Mouse (Mus musculus) 3134 (cell line): ENCODE results near the gene Il1rap.

Source experiments
- DNase-seq: peaks from one replicate; pipeline ENCODE4 v3.0.0-alpha.2; 2011; ENCODE audit warnings: low spot score; ENCODE audit not compliant: insufficient read length; ENCODE audit errors: extremely low read depth

Il1rap gene

DNA sequence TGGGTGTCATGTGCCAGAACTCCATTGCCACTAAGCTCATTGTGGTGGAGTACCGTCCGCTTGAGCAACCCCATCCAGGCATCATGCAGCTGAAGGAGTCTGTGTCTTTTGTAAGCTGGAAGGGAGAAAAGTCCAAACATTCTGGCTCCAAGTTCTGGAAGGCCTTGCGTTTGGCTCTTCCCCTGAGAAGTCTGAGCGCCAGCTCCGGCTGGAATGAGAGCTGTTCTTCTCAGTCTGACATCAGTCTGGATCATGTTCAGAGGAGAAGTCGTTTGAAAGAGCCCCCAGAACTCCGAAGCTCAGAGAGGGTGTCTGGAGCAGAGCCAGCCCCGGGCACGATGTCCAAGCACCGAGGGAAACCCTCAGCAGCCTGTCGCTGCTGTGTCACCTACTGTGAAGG, 141.0 kb downstream of the Il1rap start:
- DNase-seq, result peak; percentile 6

DNA sequence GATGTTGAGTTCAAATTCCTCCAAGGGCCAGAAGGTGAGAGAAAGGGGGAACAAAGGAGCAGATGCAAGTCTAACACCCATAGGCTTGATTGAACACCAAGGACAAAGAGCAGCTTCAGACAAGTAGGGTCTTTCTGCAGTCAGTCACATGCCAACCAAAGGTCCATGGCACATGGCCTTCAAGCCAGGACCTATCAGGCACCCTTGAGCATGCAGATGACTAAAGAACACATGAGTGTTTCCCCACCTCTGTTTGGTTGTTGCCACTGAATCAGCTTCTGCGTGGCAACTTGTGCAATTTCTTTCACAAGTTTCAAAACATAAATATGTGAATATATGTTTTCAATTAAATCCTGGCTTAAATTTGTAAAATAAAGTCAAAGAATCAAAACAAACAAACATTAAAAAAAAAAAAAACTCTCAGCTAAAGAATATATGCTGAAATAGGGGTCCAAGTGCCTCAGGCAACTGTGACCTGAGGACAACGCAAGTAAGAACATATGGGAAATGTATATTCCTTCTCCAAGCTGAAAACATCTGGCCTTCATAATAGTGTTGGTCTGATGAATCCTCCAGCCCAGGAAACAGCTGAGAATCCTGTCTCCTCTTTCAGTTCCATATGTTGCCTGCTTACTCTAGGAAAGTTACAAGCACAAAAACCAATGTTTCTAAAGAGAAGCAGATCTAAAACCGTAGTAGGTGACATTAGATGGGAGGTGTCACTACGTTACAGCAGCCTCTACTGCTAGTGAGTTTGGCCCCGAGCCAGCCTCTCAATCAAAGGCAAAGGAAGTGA, 142.6 kb downstream of the Il1rap start:
- DNase-seq, result no peak

DNA sequence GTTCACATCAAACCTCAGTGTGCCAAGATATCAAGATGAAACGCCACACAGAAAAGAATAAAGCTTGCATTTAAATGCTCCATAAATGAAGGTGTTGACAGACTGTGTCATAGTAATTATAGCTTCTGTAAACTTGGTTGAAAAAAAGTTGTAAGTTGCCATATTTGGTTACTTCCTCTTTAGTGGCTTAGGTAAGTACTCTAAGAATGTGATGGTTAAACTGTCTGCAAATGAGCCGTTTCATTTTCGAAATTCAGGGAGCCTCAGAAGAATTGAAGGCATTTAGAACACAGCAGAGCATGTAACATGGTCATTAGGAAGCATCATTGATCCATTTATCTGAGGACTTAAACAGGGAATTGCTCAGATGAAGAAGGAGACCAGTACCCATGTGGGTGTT, 146.6 kb downstream of the Il1rap start:
- DNase-seq, result no peak

DNA sequence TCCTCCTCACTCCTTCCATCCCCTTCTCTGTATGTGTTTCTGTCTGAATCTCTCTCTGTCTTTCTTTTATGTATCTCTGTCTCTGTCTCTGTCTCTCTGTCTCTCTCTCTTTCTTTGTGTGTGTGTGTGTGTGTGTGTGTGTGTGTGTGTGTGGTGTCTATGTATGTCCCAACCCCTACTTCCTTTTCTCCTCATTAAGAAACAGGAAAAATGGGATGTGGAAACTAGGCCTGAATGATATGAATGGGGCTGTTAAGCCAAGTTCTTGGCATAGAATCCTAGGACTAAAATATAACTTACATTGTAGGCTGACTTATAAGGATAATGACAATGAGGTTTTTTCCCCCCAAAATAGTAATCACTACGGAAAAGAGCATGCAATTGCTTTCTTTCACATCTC, 149.4 kb downstream of the Il1rap start:
- DNase-seq, result no peak

DNA sequence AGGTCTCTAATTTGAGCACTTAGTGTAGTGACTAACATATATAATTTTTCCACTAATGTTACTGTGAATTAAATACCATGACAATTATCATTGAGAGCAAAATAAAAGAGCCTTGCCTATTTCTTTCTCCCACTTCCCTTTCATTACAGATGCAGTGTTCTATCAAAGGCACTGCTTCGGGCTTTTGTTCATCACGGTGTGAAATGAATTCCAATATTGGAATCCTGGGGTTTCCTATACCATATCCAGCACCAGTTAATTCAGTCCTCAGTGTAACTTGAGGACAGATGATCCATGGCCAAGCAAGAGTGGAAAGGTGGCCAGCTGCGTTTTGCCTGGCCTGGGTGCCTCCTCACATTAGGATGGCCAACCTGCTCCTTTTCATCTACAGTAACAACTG, 151.1 kb downstream of the Il1rap start:
- DNase-seq, result no peak

DNA sequence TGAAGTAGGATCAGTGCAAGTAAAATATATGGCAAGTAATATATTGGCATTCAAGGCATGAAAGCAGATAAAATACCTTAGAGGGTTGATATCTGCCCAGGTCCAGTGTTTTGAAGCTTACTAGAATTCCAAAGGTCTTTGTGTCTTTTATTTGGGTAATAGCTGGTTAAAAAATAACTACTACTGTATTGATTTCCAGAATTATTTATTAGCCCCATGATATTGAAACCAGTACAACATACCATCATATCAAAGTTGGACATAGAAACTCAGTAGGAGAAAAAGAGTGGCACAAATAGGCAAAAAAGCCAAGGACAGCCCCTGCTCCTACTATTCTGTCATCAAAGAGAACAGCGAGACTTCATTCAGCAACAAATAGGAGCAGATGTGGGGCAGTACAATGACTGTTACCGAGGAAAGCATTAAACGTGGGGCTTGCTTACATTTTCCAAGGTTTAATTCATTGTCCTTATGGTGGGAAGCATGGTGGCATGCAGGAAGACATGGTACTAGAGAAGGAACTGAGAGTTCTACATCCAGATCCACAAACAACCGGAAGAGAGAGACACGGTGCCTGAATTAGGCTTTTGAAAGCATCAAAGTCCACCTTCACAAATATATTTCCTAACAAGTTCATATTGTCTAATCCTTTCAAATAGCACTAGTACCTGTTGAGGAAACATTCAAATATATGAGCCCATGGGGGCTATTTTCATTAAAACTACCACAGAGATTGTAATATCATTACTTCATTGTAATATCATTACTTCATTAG, 174.1 kb downstream of the Il1rap start:
- DNase-seq, result no peak

DNA sequence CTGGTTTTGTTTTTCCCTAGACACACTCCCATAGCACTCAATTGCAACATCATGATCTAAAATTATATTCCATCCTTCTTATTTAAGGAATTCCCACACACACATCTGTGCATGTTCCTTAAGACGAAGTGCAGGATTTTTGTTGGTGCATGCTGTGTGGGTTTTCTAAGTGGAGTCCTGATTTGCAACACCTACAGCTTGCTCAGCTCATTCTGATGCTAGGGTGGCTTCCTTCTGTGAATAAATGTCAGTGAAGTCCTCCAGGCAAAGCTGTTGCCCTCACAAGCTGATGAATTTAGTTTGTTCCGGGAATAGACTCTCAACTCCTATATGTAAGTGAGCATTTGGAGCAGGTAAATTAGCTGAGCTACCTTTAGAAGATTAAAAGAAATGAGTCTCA, 194.5 kb downstream of the Il1rap start:
- DNase-seq, result no peak

DNA sequence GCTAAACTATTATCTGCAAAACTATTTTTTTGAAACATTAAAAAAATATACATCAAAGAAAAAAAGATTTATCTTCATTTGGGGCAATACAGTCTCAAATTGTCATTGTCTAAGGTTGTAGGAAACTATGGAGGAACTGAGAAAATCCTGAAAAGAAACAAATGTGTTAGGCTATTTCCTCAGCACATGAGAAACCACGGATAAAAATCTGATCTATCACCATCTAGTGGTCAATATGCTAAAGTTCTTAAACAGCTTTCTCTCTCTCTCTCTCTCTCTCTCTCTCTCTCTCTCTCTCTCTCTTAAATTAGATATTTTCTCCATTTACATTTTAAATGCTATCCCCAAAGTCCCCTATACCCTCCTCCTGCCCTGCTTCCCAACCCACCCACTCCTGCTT, 195.6 kb downstream of the Il1rap start:
- DNase-seq, result peak; percentile 6
